Mouse (Mus musculus) myocyte (in vitro differentiated cells): ENCODE data around the gene Dpyd.

ENCODE experiments used
- CEBPB ChIP-seq: IDR thresholded peaks from 2 replicates; pipeline ENCODE4 v1.6.1; 2011; ENCODE audit warnings: mild to moderate bottlenecking, moderate library complexity; ENCODE audit not compliant: poor library complexity, insufficient read depth, severe bottlenecking
- E2F4 ChIP-seq: IDR thresholded peaks from one replicate; pipeline ENCODE4 v1.6.1; 2011; ENCODE audit warnings: mild to moderate bottlenecking, control low read depth, moderate library complexity; ENCODE audit not compliant: insufficient read depth
- MAX ChIP-seq: IDR thresholded peaks from one replicate; pipeline ENCODE4 v1.6.1; 2011; ENCODE audit warnings: low read depth, mild to moderate bottlenecking, control low read depth
- MYOD1 ChIP-seq, 3 experiments: IDR thresholded peaks; one replicate each; pipeline ENCODE4 v1.6.1; 2011; ENCODE audit warnings: control low read depth in 2 of 3, low read depth in 2 of 3, mild to moderate bottlenecking in 2 of 3, moderate library complexity in 1 of 3; ENCODE audit not compliant: insufficient read length in 2 of 3, control insufficient read depth in 1 of 3
- MYOG ChIP-seq, 3 experiments: IDR thresholded peaks; one replicate each; pipeline ENCODE4 v1.6.1; 2011; ENCODE audit warnings: control low read depth in 2 of 3, low read depth in 2 of 3, mild to moderate bottlenecking in 2 of 3; ENCODE audit not compliant: insufficient read length in 2 of 3, control insufficient read depth in 1 of 3, insufficient read depth in 1 of 3
- POLR2A ChIP-seq: IDR thresholded peaks from one replicate; pipeline ENCODE4 v1.6.1; 2011; ENCODE audit warnings: low read depth, mild to moderate bottlenecking, control low read depth, moderate library complexity; ENCODE audit not compliant: insufficient read length
- POLR2AphosphoS2 ChIP-seq: IDR thresholded peaks from one replicate; pipeline ENCODE4 v1.6.1; 2011; ENCODE audit warnings: low read depth, control low read depth; ENCODE audit not compliant: insufficient read length
- REST ChIP-seq: IDR thresholded peaks from one replicate; pipeline ENCODE4 v1.6.1; 2011; ENCODE audit warnings: mild to moderate bottlenecking, control low read depth, moderate library complexity; ENCODE audit not compliant: insufficient read depth, insufficient read length
- SRF ChIP-seq: IDR thresholded peaks from one replicate; pipeline ENCODE4 v1.6.1; 2011; ENCODE audit warnings: low read depth; ENCODE audit not compliant: control insufficient read depth, insufficient read length
- TCF12 ChIP-seq: IDR thresholded peaks from one replicate; pipeline ENCODE4 v1.6.1; 2011; ENCODE audit warnings: mild to moderate bottlenecking, control low read depth; ENCODE audit not compliant: poor library complexity, insufficient read depth, severe bottlenecking
- TCF3 ChIP-seq: IDR thresholded peaks from one replicate; pipeline ENCODE4 v1.6.1; 2011; ENCODE audit warnings: low read depth, control low read depth; ENCODE audit not compliant: insufficient read length
- USF1 ChIP-seq: IDR thresholded peaks from one replicate; pipeline ENCODE4 v1.6.1; 2011; ENCODE audit warnings: low read depth, mild to moderate bottlenecking, control low read depth, moderate library complexity

GRCm38 (mm10) chr3:119168661-119169060 lies 606.7 kb downstream of the Dpyd start:
- TF ChIP-seq POLR2A = no peak
- no peak for TF ChIP-seq E2F4
- no peak for TF ChIP-seq MAX
- no peak for TF ChIP-seq REST
- no peak for TF ChIP-seq MYOG (IDR thresholded peaks at IDR 0.05; ENCODE audit: control insufficient read depth in 1 of 3, insufficient read depth in 1 of 3, insufficient read length in 2 of 3, low read depth in 2 of 3)
- TF ChIP-seq POLR2AphosphoS2 = no peak
- TF ChIP-seq CEBPB = no peak
- no peak for TF ChIP-seq TCF12
- TF ChIP-seq MYOD1 (IDR thresholded peaks at IDR 0.05; ENCODE audit: control insufficient read depth in 1 of 3, insufficient read length in 2 of 3, low read depth in 2 of 3) = no peak
- TF ChIP-seq USF1 = no peak
- TF ChIP-seq TCF3 = no peak
- no peak for TF ChIP-seq SRF
